Mouse (Mus musculus) gastrocnemius, postnatal 36 days (tissue): ENCODE data around the gene Pde9a. TPM values are rescaled to one million over a fixed set of nuclear protein-coding genes. Genes with fewer than 3 reads are reported as not detected.

Experiments used
- DNase-seq, 2 experiments: peaks; one replicate each; pipeline ENCODE4 v3.0.0; 2022
- intact Hi-C: fragments of 180-260 bp; cut with DNase I; formaldehyde crosslinking; loops from one replicate; pipeline ENCODE4 v1.15.1; 2025
- total RNA-seq, 2 experiments: library from RNA; stranded (reverse); gene quantifications; 2 replicates each; pipeline ENCODE4 v1.2.3; 2021

Gene Pde9a
- total RNA-seq, 2 experiments from 2014 or later = 1.5 to 2.5 TPM

DNA sequence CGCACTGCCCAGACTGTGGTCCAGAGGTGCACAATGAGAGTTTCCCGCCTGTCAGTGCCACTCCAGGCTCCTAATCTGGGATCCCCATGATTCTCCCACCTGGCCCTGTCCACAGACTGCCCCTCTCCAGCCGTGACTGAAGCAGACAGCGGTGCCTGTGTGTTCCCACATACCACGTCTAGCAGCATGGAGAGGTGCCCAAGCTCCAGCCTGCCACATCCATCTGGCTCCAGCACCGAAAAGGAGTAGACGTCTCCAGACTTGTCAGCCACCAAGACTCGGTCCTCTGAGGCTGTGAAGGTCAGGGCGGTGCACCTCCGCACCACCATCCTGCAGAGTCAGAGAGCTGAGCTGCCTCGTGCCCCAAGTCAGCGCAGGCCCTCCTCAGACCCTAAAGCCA, 117.3 kb downstream of the Pde9a start:
- no peak for DNase-seq
- intact Hi-C loops = no loop called here

DNA sequence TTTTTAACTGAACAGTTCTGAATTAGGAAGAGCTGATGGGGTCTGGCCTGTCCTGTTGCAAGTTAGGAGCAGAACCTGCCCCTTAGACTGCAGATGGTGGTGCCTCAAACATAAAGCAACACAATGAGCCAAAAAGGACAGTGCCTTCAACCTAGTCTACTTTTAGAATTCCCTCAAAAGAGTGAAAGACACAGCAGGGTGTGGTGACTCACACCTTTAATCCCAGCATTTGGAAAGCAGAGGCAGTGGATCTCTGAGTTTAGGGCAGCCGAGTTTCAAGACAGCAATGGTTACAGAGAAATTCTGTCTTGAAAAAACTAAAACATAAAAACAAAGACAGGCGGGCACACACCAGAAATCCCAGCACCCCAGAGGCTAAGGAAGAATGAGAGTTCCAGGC, 117.9 kb downstream of the Pde9a start:
- no peak for DNase-seq
- intact Hi-C loops = no loop called here

DNA sequence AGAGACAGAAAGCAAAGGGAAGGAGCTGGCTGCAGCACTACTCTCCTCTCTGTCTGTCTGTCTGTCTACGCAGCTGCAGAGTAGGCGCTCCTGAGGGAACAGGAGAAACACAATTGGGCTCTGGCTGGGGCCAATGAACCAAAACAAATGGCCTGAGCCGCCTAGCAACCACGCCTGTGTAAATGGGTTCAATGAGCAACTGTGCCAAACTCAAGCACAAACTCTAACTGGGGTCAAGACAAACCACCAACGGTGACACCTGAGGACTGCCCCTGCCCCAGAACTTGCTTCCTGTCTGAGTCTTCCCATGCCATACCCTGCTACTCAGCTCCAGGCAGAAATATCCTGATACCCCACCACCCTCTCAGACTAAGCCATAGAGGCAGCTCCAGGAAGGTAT, 119.0 kb downstream of the Pde9a start:
- no peak for DNase-seq
- intact Hi-C loops = no loop called here

DNA sequence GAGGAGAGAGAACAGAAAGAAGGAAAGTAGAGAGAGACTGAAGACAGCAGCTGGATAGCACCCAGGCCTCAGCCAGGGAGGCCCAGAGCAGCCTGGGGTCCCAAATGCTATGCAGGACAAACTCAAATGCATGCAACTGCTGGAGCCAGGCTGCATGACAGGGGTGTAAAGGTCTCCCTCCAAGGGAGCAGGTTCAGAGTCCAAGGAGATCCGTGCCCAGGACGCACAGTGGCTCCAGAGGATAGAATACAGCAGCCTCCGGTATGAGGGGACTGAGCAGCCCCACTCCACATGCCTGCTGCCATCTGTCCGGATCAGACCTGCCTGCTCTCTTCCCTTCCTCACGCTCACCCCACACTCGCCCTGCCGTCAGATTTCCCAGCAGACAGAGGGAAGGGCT, 120.3 kb downstream of the Pde9a start:
- intact Hi-C loops = no loop called here
- no peak for DNase-seq

DNA sequence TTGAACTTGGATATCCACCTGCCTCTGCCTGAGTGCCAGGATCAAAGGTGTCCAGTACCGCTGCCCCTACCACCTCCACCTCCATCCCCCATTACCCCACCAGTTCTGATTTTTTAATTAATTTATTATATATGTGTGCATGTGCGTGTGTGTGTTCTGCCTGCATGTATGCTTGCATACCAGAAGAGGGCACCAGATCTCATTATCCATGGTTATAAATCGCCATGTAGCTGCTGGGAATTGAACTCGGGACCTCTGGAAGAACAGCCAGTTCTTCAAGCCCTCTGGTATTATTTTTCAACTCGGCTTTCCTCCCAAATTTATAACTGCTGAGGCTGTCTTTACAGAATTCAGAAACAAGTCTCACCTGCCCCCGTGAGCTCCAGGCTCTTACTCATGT, 124.9 kb downstream of the Pde9a start:
- DNase-seq = no peak

DNA sequence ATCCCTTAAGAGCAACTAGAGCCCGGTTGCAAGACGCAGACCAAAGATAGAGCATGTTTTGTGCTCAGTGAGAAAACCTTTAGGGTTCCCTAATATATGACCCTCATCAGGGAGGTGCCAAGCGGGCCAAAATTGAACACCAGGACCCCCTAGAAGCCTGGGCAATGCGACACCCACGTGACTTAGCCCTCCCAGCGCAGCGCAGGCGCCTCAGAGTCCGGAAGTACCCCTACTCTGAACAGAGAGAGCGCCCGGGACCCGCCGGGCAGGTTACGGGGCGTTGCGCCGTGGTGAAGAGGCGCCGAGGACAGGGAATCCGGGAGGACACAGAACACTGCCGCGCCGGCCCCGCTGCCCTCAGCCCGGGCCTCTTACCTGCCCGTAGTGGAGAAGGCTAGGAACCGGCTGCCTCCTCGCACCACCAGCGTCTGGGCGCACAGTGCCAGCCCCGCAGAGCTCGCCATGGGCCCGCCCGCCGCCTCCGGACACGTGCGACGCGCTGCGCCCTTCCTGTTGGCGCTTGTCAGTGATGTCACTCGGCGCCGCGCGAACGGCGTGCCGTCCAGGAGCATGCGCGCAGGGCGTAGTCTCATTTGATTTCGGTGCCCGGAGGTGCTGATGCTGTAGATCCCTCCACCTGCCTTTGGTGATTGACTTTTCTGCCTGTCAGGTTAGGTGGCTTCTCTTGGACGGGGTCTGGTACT, 125.9 kb downstream of the Pde9a start:
- intact Hi-C loops = no loop called here
- peak; percentile 70 to 76 for DNase-seq

More for the DNA sequence above, 124.9 kb downstream of the Pde9a start:
- intact Hi-C loops = no loop called here

DNA sequence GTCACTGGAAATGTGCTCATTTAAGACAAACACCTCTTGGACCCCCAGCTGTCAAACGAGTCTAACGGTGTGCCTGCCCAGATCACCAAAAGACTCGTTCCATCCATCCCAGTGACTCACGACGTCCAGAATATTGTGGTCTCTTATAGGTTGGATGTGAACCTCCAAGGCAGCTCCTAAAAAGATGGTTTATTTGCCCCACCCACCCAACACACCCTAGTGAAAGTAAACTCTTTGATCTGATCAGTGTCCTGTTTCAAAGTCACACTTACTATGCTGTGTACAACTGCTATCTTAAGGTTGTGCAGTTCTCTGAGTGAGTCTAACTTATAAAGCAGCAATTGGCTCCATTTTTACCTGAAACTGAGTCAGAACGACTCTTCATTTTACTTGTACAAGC, 126.6 kb downstream of the Pde9a start:
- intact Hi-C loops = no loop called here
- no peak for DNase-seq

DNA sequence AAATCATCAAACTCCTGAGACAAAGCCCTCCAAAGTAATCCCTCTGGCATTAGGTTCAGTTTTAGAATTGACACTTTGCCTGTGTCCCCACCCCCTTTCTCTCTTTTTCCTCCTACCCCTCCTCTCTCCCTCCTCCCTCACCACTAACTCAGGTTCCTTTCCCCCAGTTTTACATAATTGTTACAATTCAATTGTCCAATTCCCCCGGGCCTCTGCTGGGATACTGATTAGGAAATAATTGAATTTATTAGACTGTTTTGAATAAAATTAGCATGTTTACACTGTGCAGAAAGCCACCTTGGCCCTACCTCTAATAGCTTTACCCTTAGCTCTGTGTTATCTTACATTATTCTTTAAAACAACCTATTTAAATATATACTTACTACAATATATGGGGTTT, 128.7 kb downstream of the Pde9a start:
- no peak for DNase-seq
- intact Hi-C loops = no loop called here

DNA sequence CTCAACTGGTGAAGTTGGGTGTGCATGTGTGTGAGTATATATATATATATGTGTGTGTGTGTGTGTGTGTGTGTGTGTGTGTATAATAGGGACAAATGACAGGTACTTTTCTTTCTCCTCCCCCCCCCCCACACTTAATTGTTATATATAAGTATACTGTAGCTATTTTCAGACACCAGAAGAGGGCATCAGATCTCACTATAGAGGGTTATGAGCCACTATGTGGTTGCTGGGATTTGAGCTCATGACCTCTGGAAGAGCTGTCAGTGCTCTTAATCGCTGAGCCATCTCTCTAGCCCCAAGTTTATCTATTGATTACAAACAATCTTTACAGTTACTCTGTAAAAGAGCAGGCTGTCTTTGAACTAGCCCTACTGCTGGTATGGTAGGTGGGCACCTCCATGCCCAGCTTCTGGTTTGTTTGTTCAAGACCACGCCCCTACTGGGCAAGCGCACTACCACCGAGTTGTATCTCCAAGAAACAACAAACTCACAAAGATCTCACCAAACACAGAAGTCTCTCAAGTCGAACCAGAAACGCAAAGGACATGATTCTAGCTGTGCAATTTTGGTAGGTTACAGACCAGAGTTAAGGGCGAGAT, 133.4 kb downstream of the Pde9a start:
- no peak for DNase-seq
- intact Hi-C loops = no loop called here

DNA sequence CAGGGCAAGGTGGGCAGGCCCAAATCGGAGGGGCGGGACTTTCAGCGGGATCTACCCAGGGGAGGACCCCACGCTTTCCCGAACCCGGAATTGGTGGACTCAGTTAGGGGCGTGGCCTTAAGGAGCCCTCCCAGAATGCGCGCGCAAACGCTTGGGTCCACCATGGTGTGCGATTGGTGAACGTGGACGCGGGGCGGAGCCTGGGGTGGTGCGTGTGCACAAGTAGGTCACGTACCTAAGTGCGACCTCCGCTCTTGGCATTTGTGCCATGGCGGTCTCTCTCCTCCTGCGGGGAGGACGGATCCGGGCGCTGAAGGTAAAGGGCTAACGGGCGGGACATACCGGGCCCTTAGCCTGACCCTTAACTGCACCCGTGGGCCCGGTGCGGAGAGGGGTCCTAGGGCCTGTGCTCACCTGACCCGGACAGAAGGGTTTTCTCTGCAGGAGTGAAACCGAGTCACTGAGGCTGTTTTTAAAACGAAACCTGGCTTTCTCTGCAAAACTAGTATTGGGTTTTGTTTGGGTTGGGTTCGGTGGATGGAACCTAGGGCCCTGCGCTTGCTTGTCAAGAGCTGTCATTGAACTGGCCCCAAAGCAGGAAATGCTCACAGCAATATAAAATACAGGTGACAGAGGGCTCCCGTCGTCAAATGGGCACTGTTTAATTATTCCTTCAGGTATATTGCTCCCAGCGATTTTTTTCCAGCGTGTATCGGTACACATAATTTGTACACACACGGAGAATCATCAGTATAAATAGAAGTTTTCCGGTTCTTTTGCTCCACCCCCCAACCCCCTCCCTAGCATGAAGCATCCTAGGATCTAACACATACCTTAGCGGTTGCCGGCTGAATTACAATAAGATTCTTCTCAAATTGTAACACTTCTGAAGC, 134.2 kb downstream of the Pde9a start, which contains the start of the genes Wdr4 and Ndufv3:
Gene Wdr4 (minus strand): TSS at position 35 of the 893 bp plus-strand sequence.
Gene Ndufv3 (plus strand): TSS at position 170 of the 893 bp plus-strand sequence.
- intact Hi-C loops = loop anchor here (5.0 kb wide), 1 partner anchor 37 kb away; no protein-coding TSS in a partner anchor

DNA sequence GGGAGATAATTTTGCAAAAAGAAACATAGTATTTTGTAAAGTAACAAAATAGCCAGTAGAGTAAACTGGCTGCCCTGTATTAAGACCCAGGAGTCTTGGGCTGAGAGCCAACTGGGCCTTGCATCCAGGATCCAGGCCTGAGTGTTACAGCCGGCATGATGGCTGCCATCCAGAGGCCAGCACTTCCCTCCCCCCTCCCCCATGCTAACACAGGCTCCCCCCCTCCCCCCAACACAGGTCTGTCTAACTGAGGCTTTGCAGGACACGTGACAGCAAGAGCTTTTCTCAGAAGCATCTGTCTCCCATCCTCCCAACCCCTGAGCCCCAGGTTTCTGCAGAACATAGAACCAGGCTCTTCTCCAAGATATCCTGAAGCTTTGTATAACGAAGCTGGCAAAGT, 134.9 kb downstream of the Pde9a start:
- intact Hi-C loops = loop anchor here (5.0 kb wide), 1 partner anchor 36 kb away; no protein-coding TSS in a partner anchor
- DNase-seq = peak in 1 of 2 experiments; percentile 39

More for the DNA sequence above, 134.2 kb downstream of the Pde9a start, which contains the start of the genes Wdr4 and Ndufv3:
- peak; percentile 98 to 99 for DNase-seq

DNA sequence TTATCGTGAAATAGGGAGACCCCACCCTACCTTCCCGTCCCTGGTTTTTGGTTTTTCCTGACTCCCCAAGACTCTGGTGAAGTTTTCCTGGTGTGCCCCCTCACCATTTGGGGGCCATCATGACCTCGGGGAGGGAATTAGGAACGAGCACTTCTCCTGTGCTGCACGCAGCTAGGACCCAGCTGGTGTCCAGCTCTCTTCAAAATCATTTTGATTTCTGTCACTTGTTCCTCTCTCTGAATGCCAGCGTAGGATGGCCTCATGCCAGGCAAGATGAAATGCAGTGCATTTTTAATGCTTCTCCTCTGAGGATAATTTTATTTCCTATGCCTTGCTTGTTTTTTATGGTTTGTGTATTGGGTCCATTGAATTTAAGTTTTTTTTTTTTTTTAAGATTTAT, 135.9 kb downstream of the Pde9a start:
- no peak for DNase-seq
- intact Hi-C loops = loop anchor here (5.0 kb wide), 1 partner anchor 35 kb away; no protein-coding TSS in a partner anchor

DNA sequence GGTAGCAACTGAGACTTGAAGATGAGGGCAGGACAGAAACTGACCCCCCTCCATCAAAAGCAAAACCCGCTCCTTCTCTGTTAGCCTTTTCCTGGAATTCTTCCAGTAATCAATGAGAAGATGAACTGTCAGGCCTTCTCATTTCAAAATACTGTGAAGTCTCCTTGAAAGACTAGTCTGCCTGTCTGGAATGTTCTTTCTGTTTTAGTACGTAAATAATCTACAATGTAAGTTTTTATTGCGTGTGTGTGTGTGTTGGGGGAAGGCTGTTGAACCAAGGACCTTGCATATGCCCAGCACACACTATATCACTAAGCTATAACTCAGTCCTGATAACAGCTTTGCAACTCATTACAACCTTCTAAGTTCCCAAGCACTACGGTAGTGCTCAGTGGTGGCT, 139.1 kb downstream of the Pde9a start:
- no peak for DNase-seq
- intact Hi-C loops = loop anchor here (2.0 kb wide), 1 partner anchor 142 kb away; no protein-coding TSS in a partner anchor

DNA sequence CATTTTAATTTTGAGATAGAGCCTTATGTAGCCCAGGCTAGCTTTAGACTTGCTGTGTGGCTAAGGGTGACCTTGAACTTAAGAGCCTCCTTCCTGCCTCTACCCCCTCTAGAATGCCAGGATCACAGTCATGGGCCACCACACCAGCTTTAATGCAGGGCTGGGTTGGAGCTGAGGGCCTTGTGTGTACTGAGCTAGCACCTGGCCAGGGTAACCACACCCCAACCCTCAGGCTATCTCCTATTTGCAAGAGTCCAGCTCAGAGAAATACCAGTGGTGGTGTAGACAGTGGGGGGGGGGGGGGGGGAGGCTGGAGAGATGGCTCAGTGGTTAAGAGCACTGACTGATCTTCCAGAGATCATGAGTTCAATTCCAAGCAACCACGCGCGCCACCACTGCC, 139.8 kb downstream of the Pde9a start:
- intact Hi-C loops = loop anchor here (2.0 kb wide), 1 partner anchor 141 kb away; no protein-coding TSS in a partner anchor
- no peak for DNase-seq

Other genes with a start within 250 kb of the Pde9a start
- not detected for gene Tff2, start 241.9 kb upstream of the Pde9a start, total RNA-seq
- gene Tff1, start 220.9 kb upstream of the Pde9a start, total RNA-seq = not detected
- gene Tmprss3, start 187.2 kb upstream of the Pde9a start, total RNA-seq = not detected
- gene Ubash3a, start 178.3 kb upstream of the Pde9a start, total RNA-seq = under 1 TPM in 1 of 2 experiments, not detected in 1; 0.41 TPM
- 1 to 10 TPM; 7.7 to 8.6 TPM for gene Rsph1, start 108.8 kb upstream of the Pde9a start, total RNA-seq
- gene Slc37a1, start 99.4 kb upstream of the Pde9a start, total RNA-seq = 1 to 10 TPM; 3.3 to 3.6 TPM
- gene Wdr4, start 133.8 kb downstream of the Pde9a start, total RNA-seq = 1 to 10 TPM; 5.0 to 5.3 TPM
- gene Ndufv3, start 133.9 kb downstream of the Pde9a start, total RNA-seq = 100 to 1,000 TPM; 439 to 467 TPM
- 1 to 10 TPM; 6.0 to 7.2 TPM for gene Pknox1, start 178.5 kb downstream of the Pde9a start, total RNA-seq